Mouse (Mus musculus) lung, postnatal 14 days (tissue): ENCODE results near the gene Ocrl.
A peak's percentile ranks its signal among the peaks of the same experiment; 100 is the strongest.

ENCODE experiments used
- DNase-seq: peaks from one replicate; pipeline ENCODE4 v3.0.0; 2021

Ocrl gene

GRCm38 (mm10) chrX:47985000-47985619 is 72.9 kb downstream of the Ocrl start:
- peak; percentile 57 for DNase-seq

- no peak for DNase-seq
Observed at GRCm38 (mm10) chrX:47988024-47988423, 75.8 kb downstream of the Ocrl start.

GRCm38 (mm10) chrX:47992606-47993005 is 80.4 kb downstream of the Ocrl start:
- peak; percentile 80 for DNase-seq

- DNase-seq: no peak
Observed at GRCm38 (mm10) chrX:47998412-47998811, 86.2 kb downstream of the Ocrl start.

- DNase-seq: no peak
Observed at GRCm38 (mm10) chrX:48001151-48001550, 89.0 kb downstream of the Ocrl start.

- no peak for DNase-seq
Observed at GRCm38 (mm10) chrX:48004786-48005185, 92.6 kb downstream of the Ocrl start.

- no peak for DNase-seq
Observed at GRCm38 (mm10) chrX:48006062-48006461, 93.9 kb downstream of the Ocrl start.

GRCm38 (mm10) chrX:48011656-48012055 is 99.5 kb downstream of the Ocrl start:
- DNase-seq: no peak
